Mouse (Mus musculus) limb, embryonic 11.5 days (tissue): ENCODE measurements around the gene Epb41. TPM values are rescaled to one million over a fixed set of nuclear protein-coding genes. Genes with fewer than 3 reads are reported as not detected.

Experiments used
- ATAC-seq: fragments of 200-750 bp; cut with Nextera tagmentation; 2 replicates; pipeline ENCODE4 v1.8.0; 2017; ENCODE audit warnings: low read depth; ENCODE audit not compliant: insufficient number of reproducible peaks, low FRiP score, low TSS enrichment
- DNase-seq: peaks from one replicate; pipeline ENCODE4 v3.0.0-alpha.2; 2015; ENCODE audit warnings: low spot score
- H3K27ac ChIP-seq: fragments of 300-500 bp; sonication (generic); replicated peaks from 2 replicates; pipeline ENCODE4 v1.5.1; 2014; ENCODE audit warnings: low read depth, mild to moderate bottlenecking, low read length
- H3K27me3 ChIP-seq: fragments of 300-500 bp; sonication (generic); 2 replicates; pipeline ENCODE4 v1.6.1; 2014; ENCODE audit warnings: mild to moderate bottlenecking, low read length, mixed read lengths; ENCODE audit not compliant: control insufficient read depth, insufficient read depth
- H3K36me3 ChIP-seq: fragments of 300-500 bp; sonication (generic); 2 replicates; pipeline ENCODE4 v1.6.1; 2014; ENCODE audit warnings: mild to moderate bottlenecking, low read length, moderate library complexity, mixed read lengths; ENCODE audit not compliant: control insufficient read depth, insufficient read depth
- H3K4me1 ChIP-seq: fragments of 300-500 bp; sonication (generic); 2 replicates; pipeline ENCODE4 v1.6.1; 2014; ENCODE audit warnings: low read length, mixed read lengths; ENCODE audit not compliant: control insufficient read depth, insufficient read depth
- H3K4me2 ChIP-seq: fragments of 300-500 bp; sonication (generic); 2 replicates; pipeline ENCODE4 v1.6.1; 2014; ENCODE audit warnings: low read depth, mild to moderate bottlenecking, moderate library complexity; ENCODE audit not compliant: severe bottlenecking
- H3K4me3 ChIP-seq: fragments of 300-500 bp; sonication (generic); 2 replicates; pipeline ENCODE4 v1.5.1; 2014; ENCODE audit warnings: low read depth, low read length
- H3K9ac ChIP-seq: fragments of 300-500 bp; sonication (generic); 2 replicates; pipeline ENCODE4 v1.6.1; 2014; ENCODE audit warnings: mild to moderate bottlenecking, low read length
- H3K9me3 ChIP-seq: fragments of 300-500 bp; sonication (generic); 2 replicates; pipeline ENCODE4 v1.6.1; 2016; ENCODE audit warnings: low read length; ENCODE audit not compliant: control insufficient read depth
- WGBS: fragments of 180-500 bp; shearing (Covaris S2); extraction: QIAGEN DNeasy Blood & Tissue Kit; methylation state at CpG from one replicate; pipeline ENCODE4 v1.1.7; 2014; 5-methylcytosine and 5-hydroxymethylcytosine counted together
- polyA plus RNA-seq: library from polyadenylated mRNA; unstranded; fragments of >200 nt; fragmentation: Nextera tagmentation; extraction: Ambion mirVana; gene quantifications from 2 replicates; pipeline ENCODE4 v1.2.1, GENCODE M21; 2014

Epb41 gene
- polyA plus RNA-seq, 1 experiment from 2014 or later, result 107 TPM

DNA sequence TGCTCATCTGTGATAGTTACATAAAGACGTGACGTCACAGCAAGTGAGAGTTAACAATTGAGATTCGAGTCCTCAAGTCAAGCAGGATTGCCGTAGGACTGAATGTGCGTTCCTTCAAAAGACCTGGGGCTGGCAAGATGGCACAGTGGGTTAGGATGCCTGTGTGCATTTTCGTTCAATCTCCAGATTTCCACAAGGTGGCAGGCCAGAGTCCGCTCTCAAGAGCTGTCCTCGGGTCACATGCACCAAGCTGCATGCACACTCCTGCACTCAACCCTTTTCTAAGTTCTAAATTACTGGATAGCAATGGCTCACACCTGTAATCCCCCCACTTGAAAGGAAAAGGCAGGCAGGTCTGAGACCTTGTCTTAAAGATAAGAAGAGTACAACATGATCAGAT, 170.6 kb downstream of the Epb41 start:
- Histone ChIP-seq H3K4me3 (no peak overlapping the region), H3K9ac (no peak overlapping the region), H3K9me3 (no peaks in the 10 kb centered on the region), H3K36me3 (peaks cover 30% of the 10 kb centered on the region), H3K4me1 (no peaks in the 10 kb centered on the region; the same call in 1 of the 2 replicates), H3K27me3 (no peaks in the 10 kb centered on the region), H3K27ac (no peak overlapping the region), H3K4me2 (no peak overlapping the region)
- WGBS, result 69% methylated on average over 8 of the region's 8 CpGs
- peak; percentile 72 for DNase-seq
- no peak for ATAC-seq

GRCm38 (mm10) chr4:131901090-131901489, 174.0 kb downstream of the Epb41 start:
- no peaks in the 10 kb centered on the region for H3K27me3 ChIP-seq
- H3K9ac ChIP-seq, result no peak overlapping the region
- no peaks in the 10 kb centered on the region for H3K9me3 ChIP-seq
- H3K36me3 ChIP-seq, result peaks cover 44% of the 10 kb centered on the region
- H3K4me2 ChIP-seq, result no peak overlapping the region
- no peak overlapping the region for H3K4me3 ChIP-seq
- H3K27ac ChIP-seq, result no peak overlapping the region
- WGBS, result 92% methylated on average over 15 of the region's 15 CpGs
- H3K4me1 ChIP-seq, result no peaks in the 10 kb centered on the region
- DNase-seq (no peak), ATAC-seq (no peak)

- H3K9ac ChIP-seq, result no peak overlapping the region
- peaks cover 48% of the 10 kb centered on the region for H3K36me3 ChIP-seq
- 91% methylated on average over 6 of the region's 6 CpGs for WGBS
- H3K4me1 ChIP-seq, result no peaks in the 10 kb centered on the region
- H3K4me3 ChIP-seq, result no peak overlapping the region
- ATAC-seq (no peak), DNase-seq (no peak)
- no peaks in the 10 kb centered on the region for H3K27me3 ChIP-seq
- no peak overlapping the region for H3K4me2 ChIP-seq
- no peak overlapping the region for H3K27ac ChIP-seq
- H3K9me3 ChIP-seq, result no peaks in the 10 kb centered on the region
Measured at GRCm38 (mm10) chr4:131899180-131899554, 176.0 kb downstream of the Epb41 start.

GRCm38 (mm10) chr4:131898503-131899179, 176.5 kb downstream of the Epb41 start:
- H3K4me3 ChIP-seq, result no peak overlapping the region
- H3K9me3 ChIP-seq, result no peaks in the 10 kb centered on the region
- no peak overlapping the region for H3K27ac ChIP-seq
- 94% methylated on average over 12 of the region's 12 CpGs for WGBS
- no peak overlapping the region for H3K4me2 ChIP-seq
- peaks cover 48% of the 10 kb centered on the region for H3K36me3 ChIP-seq
- H3K27me3 ChIP-seq, result no peaks in the 10 kb centered on the region
- no peak for DNase-seq
- no peaks in the 10 kb centered on the region for H3K4me1 ChIP-seq
- no peak for ATAC-seq
- H3K9ac ChIP-seq, result no peak overlapping the region

DNA sequence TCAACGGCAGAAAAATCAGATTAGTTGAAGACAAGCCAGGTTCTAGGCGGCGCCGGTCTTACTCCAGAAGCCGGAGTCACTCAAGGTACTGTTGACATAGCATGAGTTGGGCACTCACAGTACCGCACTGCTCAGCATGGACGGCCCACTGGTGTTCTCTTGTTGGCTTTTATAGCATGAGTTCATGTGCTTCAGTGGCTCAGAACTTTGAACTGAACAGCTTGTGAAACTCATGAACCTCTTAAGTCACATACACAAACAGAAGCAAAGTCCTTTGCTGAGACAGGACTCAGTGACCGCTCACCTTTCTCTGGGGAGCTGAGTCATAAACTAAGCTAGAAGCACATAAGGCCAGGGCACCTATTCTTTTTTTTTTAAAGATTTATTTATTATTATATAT, 177.3 kb downstream of the Epb41 start:
- ATAC-seq, result no peak
- WGBS, result 97% methylated on average over 8 of the region's 8 CpGs
- no peak overlapping the region for H3K4me3 ChIP-seq
- peaks cover 52% of the 10 kb centered on the region for H3K36me3 ChIP-seq
- no peaks in the 10 kb centered on the region for H3K27me3 ChIP-seq
- H3K9me3 ChIP-seq, result no peaks in the 10 kb centered on the region
- no peak overlapping the region for H3K9ac ChIP-seq
- H3K27ac ChIP-seq, result no peak overlapping the region
- no peaks in the 10 kb centered on the region for H3K4me1 ChIP-seq
- no peak for DNase-seq
- H3K4me2 ChIP-seq, result no peak overlapping the region

DNA sequence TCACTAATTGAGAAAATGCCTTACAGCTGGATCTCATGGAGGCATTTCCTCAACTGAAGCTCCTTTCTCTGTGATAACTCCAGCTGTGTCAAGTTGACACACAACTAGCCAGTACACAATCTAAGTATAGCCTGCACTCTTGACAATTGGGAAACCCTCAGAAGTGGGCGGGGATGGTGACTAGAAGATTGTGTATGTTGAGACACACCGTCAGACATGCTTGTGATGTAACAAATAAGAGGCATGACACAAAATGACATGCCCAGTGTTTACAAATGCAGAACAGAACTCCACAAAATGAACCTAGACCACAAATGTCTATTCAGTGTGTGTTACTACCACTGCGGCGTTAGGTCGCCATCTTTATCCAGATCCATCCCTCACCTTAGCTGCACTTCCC, 178.0 kb downstream of the Epb41 start:
- Histone ChIP-seq H3K9me3 (no peaks in the 10 kb centered on the region), H3K27ac (no peak overlapping the region), H3K4me1 (no peaks in the 10 kb centered on the region), H3K4me2 (no peak overlapping the region), H3K4me3 (no peak overlapping the region), H3K27me3 (no peaks in the 10 kb centered on the region), H3K36me3 (peaks cover 51% of the 10 kb centered on the region), H3K9ac (no peak overlapping the region)
- 93% methylated on average over 5 of the region's 5 CpGs for WGBS
- DNase-seq (no peak), ATAC-seq (no peak)

DNA sequence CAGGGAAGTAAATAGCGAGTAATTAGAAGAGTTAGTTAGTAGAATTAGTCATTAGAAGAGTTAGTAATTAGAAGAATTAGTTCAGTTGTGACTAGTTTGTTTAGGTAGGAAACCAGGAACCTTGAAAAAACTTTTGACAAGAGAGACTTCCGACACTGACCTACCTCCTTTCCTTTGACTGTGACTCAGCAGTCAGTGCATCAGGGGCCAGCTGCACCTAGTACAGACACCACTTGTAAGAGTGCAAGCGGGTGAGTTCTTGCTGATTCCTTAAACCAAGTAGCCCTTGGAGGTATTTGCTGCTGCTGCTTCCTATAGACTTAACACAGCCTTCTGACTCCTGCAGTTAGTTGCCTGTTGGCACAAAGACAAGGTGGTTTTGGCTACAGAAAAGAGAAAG, 184.4 kb downstream of the Epb41 start:
- WGBS, result 91% methylated on average over 3 of the region's 3 CpGs
- Histone ChIP-seq H3K4me2 (no peak overlapping the region), H3K4me3 (no peak overlapping the region), H3K27ac (no peak overlapping the region), H3K36me3 (peaks cover 17% of the 10 kb centered on the region), H3K4me1 (no peaks in the 10 kb centered on the region), H3K27me3 (no peaks in the 10 kb centered on the region), H3K9ac (no peak overlapping the region), H3K9me3 (no peaks in the 10 kb centered on the region)
- no peak for ATAC-seq
- DNase-seq, result no peak

DNA sequence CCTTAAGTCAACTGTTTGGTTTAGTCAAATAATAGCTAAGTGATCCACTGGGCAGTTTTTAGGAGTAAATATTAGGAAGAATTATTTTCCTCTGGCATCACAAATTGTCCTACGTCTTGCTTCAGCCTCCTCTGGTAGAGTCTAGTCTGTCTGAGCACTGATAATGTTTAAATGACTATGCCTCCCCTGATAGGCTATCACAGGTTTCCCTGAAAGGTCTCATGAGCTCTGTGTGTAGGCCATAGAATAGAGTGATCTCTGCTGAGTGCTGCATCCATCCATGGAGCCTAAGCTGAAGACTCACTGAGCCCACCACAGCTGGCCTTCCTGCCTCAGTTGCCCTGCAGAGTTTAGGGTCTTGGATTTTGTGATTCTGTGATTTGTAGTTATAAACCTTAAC, 186.6 kb downstream of the Epb41 start:
- H3K4me2 ChIP-seq, result no peak overlapping the region
- no peaks in the 10 kb centered on the region for H3K9me3 ChIP-seq
- H3K27ac ChIP-seq, result no peak overlapping the region
- peaks cover 8% of the 10 kb centered on the region for H3K36me3 ChIP-seq
- H3K9ac ChIP-seq, result no peak overlapping the region
- H3K27me3 ChIP-seq, result no peaks in the 10 kb centered on the region
- H3K4me1 ChIP-seq, result no peaks in the 10 kb centered on the region
- DNase-seq (no peak), ATAC-seq (no peak)
- WGBS, result 90% methylated on average over 1 of the region's 1 CpGs
- H3K4me3 ChIP-seq, result no peak overlapping the region

- ATAC-seq (no peak), DNase-seq (no peak)
- H3K9ac ChIP-seq, result no peak overlapping the region
- no peaks in the 10 kb centered on the region for H3K27me3 ChIP-seq
- H3K36me3 ChIP-seq, result no peaks in the 10 kb centered on the region; the same call in none of the 2 replicates
- H3K4me2 ChIP-seq, result no peak overlapping the region
- H3K27ac ChIP-seq, result no peak overlapping the region
- WGBS, result 78% methylated on average over 6 of the region's 6 CpGs
- no peaks in the 10 kb centered on the region for H3K9me3 ChIP-seq
- no peaks in the 10 kb centered on the region for H3K4me1 ChIP-seq
- H3K4me3 ChIP-seq, result no peak overlapping the region
Measured at GRCm38 (mm10) chr4:131885376-131885775, 189.7 kb downstream of the Epb41 start.
